Mouse (Mus musculus) CH12.LX (cell line): ENCODE results near the gene Kcnj11.

Source experiments
- CTCF ChIP-seq, 2 experiments: IDR thresholded peaks in 1 of 2; conservative IDR thresholded peaks in 1 of 2; 2 replicates each; pipeline ENCODE4 v1.5.1; 2011 to 2012; ENCODE audit warnings: low read depth in 2 of 2, low read length in 2 of 2, improper control_type of control experiment in 1 of 2, inconsistent platforms in 1 of 2, mild to moderate bottlenecking in 1 of 2, moderate library complexity in 1 of 2
- E2F4 ChIP-seq: IDR thresholded peaks from 2 replicates; pipeline ENCODE4 v1.6.1; 2011; ENCODE audit warnings: low read depth, low read length, improper control_type of control experiment; ENCODE audit not compliant: insufficient replicate concordance
- ELF1 ChIP-seq: IDR thresholded peaks from 2 replicates; pipeline ENCODE4 v1.6.1; 2014; ENCODE audit warnings: low read depth, mild to moderate bottlenecking, inconsistent platforms, low read length, improper control_type of control experiment
- EP300 ChIP-seq: IDR thresholded peaks from 2 replicates; pipeline ENCODE4 v1.6.1; 2011; ENCODE audit warnings: low read length, improper control_type of control experiment
- POLR2A ChIP-seq: IDR thresholded peaks from 2 replicates; pipeline ENCODE4 v1.6.1; 2011; ENCODE audit warnings: low read depth, mild to moderate bottlenecking, improper control_type of control experiment, low read length
- SIN3A ChIP-seq: IDR thresholded peaks from 2 replicates; pipeline ENCODE4 v1.6.1; 2012; ENCODE audit warnings: low read length, improper control_type of control experiment, inconsistent platforms
- TBP ChIP-seq: conservative IDR thresholded peaks from 2 replicates; pipeline ENCODE4 v1.6.1; 2011; ENCODE audit warnings: low read depth, low read length, improper control_type of control experiment

DNA sequence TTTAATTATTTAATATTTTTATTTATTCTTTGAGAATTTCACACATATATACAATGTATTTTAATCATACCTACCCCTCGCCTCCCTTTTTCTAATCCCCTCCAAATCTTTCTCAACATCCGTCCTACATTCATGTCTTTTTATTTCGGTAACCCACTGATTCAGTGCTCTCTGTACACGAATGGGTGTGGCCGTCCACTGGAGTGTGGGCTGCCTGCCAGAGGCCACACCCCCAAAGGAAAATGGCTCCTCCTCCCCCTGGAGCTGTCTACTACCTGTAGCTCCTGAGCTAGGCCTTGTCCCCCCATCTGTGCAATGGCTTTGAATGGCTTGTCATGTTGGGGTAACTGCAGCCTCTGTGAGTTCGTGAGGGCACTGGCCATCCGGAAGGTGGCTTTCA is 23.7 kb downstream of the Kcnj11 start:
- TF ChIP-seq CTCF (conservative IDR thresholded peaks at IDR 0.05 in 1 of 2, IDR thresholded peaks at IDR 0.05 in 1 of 2; ENCODE audit: low read depth in 2 of 2, low read length in 2 of 2) (no peak), E2F4 (no peak), ELF1 (no peak), POLR2A (no peak), TBP (no peak), EP300 (no peak), SIN3A (no peak)
